Mouse (Mus musculus): Measurements from ENCODE around the gene Tmem198.

DNA sequence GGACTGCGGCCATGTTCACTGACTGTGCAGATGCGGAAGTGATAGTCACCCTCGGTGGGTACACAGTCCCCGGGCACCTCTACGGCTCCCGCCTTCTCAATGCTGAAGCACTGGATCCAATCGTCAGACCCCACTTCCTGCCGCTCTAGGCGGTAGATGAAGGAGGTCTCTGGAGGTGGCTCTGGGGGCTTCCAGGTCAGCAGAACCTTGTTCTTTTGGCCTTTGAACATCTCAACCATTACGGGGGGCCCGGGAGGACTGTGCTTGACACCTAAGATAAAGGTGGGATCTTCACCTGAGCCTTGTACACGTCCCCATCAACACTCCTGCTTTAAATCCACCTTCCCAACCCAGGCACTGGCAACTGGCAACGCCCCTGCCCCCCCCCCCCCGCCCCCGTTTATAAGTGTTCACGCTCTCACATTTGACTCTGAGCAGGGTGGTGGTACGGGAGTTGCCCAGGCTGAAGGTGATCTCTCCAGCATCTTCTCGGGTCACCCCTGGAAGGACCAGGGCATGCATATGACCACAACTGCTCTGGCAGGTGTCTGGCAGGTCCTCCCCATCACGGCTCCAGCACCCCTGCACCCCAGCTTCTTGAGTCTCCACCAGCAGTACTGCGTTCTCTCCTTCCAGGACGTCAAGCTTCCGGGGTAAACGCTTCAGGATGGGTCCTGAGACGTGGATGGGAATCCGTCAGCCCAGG is 23.8 kb downstream of the Tmem198 start:
- TF ChIP-seq CTCF (IDR thresholded peaks at IDR 0.05; ENCODE audit: control insufficient read depth, insufficient read depth, insufficient replicate concordance, low read depth, low read length) (no peak), POLR2A (IDR thresholded peaks at IDR 0.05; ENCODE audit: control insufficient read depth, low read depth, low read length) (no peak)
